Mouse (Mus musculus) hindbrain, embryonic 15.5 days (tissue): ENCODE measurements at regions not wholly inside any gene's neighbourhood (a gene's known extent, or its start where the extent isn't known, plus 50 kb on each side); places are given as distances from the start of the nearest gene placed in this dataset.

Source experiments
- ATAC-seq: fragments of 200-750 bp; cut with Nextera tagmentation; 2 replicates; pipeline ENCODE4 v1.8.0; 2017; ENCODE audit warnings: low read depth, moderate number of reproducible peaks, moderate TSS enrichment; ENCODE audit not compliant: low FRiP score
- H3K27ac ChIP-seq: fragments of 300-500 bp; sonication (generic); replicated peaks from 2 replicates; pipeline ENCODE4 v1.5.1; 2015; ENCODE audit warnings: mild to moderate bottlenecking, inconsistent platforms
- H3K27me3 ChIP-seq: fragments of 300-500 bp; sonication (generic); 2 replicates; pipeline ENCODE4 v1.6.1; 2015; ENCODE audit warnings: control low read depth, inconsistent platforms
- H3K36me3 ChIP-seq: fragments of 300-500 bp; sonication (generic); 2 replicates; pipeline ENCODE4 v1.6.1; 2015; ENCODE audit warnings: control low read depth, inconsistent platforms
- H3K4me1 ChIP-seq: fragments of 300-500 bp; sonication (generic); replicated peaks from 2 replicates; pipeline ENCODE4 v1.6.1; 2015; ENCODE audit warnings: control low read depth, inconsistent platforms
- H3K4me2 ChIP-seq: fragments of 300-500 bp; sonication (generic); 2 replicates; pipeline ENCODE4 v1.6.1; 2015; ENCODE audit warnings: moderate library complexity, mild to moderate bottlenecking, inconsistent platforms
- H3K4me3 ChIP-seq: fragments of 300-500 bp; sonication (generic); 2 replicates; pipeline ENCODE4 v1.5.1; 2015; ENCODE audit warnings: mild to moderate bottlenecking, inconsistent platforms
- H3K9ac ChIP-seq: fragments of 300-500 bp; sonication (generic); 2 replicates; pipeline ENCODE4 v1.6.1; 2015; ENCODE audit warnings: inconsistent platforms
- H3K9me3 ChIP-seq: fragments of 300-500 bp; sonication (generic); 2 replicates; pipeline ENCODE4 v1.6.1; 2016; ENCODE audit warnings: control low read depth, inconsistent platforms
- WGBS: fragments of 180-500 bp; shearing (Covaris S2); methylation state at CpG from one replicate; pipeline ENCODE4 v1.1.7; 2015; 5-methylcytosine and 5-hydroxymethylcytosine counted together

DNA sequence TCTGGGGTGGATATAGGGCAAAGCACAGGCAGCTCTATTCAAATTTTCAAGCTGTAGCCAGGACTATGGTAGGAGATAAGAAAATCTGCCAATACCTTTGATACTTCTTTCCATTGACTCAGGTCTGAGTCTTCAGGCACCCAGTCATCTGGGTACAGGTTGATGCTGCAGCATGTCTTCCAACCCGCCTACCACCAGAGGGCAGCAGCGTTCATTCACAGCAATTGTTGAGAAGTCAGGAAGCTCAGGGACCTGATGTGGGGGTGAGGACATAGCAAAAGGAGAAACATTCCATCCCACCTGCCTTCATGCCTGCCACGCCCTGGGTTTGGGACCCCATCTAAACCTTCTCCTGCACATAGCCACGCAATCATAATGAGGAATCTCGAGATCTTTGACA lies 118.2 kb upstream of the Gm21876 start:
- Histone ChIP-seq H3K4me1 (no peaks in the 10 kb centered on the region), H3K9me3 (no peaks in the 10 kb centered on the region), H3K4me3 (no peak overlapping the region), H3K4me2 (no peak overlapping the region), H3K27ac (no peak overlapping the region), H3K36me3 (no peaks in the 10 kb centered on the region), H3K27me3 (no peaks in the 10 kb centered on the region), H3K9ac (no peak overlapping the region)
- 18% methylated on average over 5 of the region's 5 CpGs for WGBS
- ATAC-seq = no peak

GRCm38 (mm10) chrX:21295460-21295859 lies 120.0 kb upstream of the Gm21876 start:
- H3K9me3 ChIP-seq = no peaks in the 10 kb centered on the region
- no peak for ATAC-seq
- H3K4me3 ChIP-seq = no peak overlapping the region
- no peak overlapping the region for H3K9ac ChIP-seq
- WGBS = 26% methylated on average over 1 of the region's 1 CpGs
- H3K4me2 ChIP-seq = no peak overlapping the region
- H3K27ac ChIP-seq = no peak overlapping the region
- H3K27me3 ChIP-seq = no peaks in the 10 kb centered on the region
- no peaks in the 10 kb centered on the region for H3K36me3 ChIP-seq
- no peaks in the 10 kb centered on the region for H3K4me1 ChIP-seq

- no peaks in the 10 kb centered on the region for H3K27me3 ChIP-seq
- H3K36me3 ChIP-seq = no peaks in the 10 kb centered on the region
- no peak overlapping the region for H3K27ac ChIP-seq
- no peaks in the 10 kb centered on the region for H3K9me3 ChIP-seq
- H3K4me3 ChIP-seq = no peak overlapping the region
- no peaks in the 10 kb centered on the region for H3K4me1 ChIP-seq
- H3K4me2 ChIP-seq = no peak overlapping the region
- 84% methylated on average over 6 of the region's 6 CpGs for WGBS
- ATAC-seq = no peak
- H3K9ac ChIP-seq = no peak overlapping the region
Measured at GRCm38 (mm10) chrX:21297349-21297748, 121.9 kb upstream of the Gm21876 start.

GRCm38 (mm10) chrX:21334499-21335032 lies 149.8 kb upstream of the Agtr2 start:
- WGBS = 30% methylated on average over 13 of the region's 13 CpGs
- no peak overlapping the region for H3K27ac ChIP-seq
- no peaks in the 10 kb centered on the region for H3K36me3 ChIP-seq
- peak overlapping the region; percentile 39 for H3K4me3 ChIP-seq
- no peaks in the 10 kb centered on the region for H3K4me1 ChIP-seq
- H3K9ac ChIP-seq = no peak overlapping the region
- peak overlapping the region; percentile 52 for H3K4me2 ChIP-seq
- H3K9me3 ChIP-seq = no peaks in the 10 kb centered on the region
- H3K27me3 ChIP-seq = no peaks in the 10 kb centered on the region
- no peak for ATAC-seq

DNA sequence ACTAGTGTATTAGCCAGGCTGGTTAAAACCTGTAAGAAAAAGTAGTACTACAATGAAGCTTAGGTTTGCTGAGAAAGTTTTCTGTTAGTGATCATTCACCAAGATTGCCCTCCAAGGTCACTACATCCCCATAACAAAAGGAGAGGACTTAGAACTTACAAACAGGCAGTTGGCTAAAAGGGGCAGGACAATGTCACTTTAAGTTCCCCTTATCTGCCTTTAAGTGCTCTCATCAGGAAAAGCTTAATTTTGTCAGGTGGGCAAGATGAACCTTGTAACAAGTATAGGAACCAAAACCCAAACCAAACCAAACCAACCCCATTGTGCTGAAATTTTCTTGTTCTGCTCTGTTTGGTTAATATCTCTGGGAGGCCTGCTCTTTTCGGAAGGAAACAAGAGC lies 139.9 kb upstream of the Agtr2 start:
- H3K36me3 ChIP-seq = no peaks in the 10 kb centered on the region
- no peaks in the 10 kb centered on the region for H3K27me3 ChIP-seq
- H3K9ac ChIP-seq = no peak overlapping the region
- H3K4me3 ChIP-seq = no peak overlapping the region
- 70% methylated on average over 1 of the region's 1 CpGs for WGBS
- no peak overlapping the region for H3K4me2 ChIP-seq
- ATAC-seq = no peak
- no peaks in the 10 kb centered on the region for H3K4me1 ChIP-seq
- H3K9me3 ChIP-seq = no peaks in the 10 kb centered on the region
- H3K27ac ChIP-seq = no peak overlapping the region

DNA sequence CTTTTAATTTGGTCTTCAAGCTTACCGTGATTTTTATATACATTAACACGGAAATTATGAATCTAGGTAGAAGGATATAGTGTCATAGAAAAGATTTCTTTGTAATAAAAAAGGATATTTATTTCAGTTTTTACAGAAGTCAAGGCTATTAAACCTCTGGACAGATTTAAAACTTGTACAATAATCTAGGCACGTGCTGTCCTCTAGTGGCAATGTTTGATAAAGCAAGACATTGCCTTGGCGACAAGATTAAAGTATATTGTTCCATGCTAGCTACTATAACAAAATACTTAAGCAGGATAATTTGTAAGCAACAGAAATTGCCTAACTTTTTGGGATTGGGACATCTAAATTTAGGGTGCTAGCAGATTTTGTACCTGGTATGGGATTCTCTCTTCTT lies 133.8 kb upstream of the Agtr2 start:
- 35% methylated on average over 4 of the region's 4 CpGs for WGBS
- Histone ChIP-seq H3K4me3 (no peak overlapping the region), H3K9ac (no peak overlapping the region), H3K27ac (no peak overlapping the region), H3K4me1 (no peaks in the 10 kb centered on the region), H3K27me3 (no peaks in the 10 kb centered on the region), H3K4me2 (no peak overlapping the region), H3K9me3 (no peaks in the 10 kb centered on the region), H3K36me3 (no peaks in the 10 kb centered on the region)
- ATAC-seq = no peak

- Histone ChIP-seq H3K4me2 (no peak overlapping the region), H3K9me3 (no peaks in the 10 kb centered on the region), H3K27ac (no peak overlapping the region), H3K9ac (no peak overlapping the region), H3K36me3 (no peaks in the 10 kb centered on the region), H3K4me3 (no peak overlapping the region), H3K27me3 (no peaks in the 10 kb centered on the region), H3K4me1 (no peaks in the 10 kb centered on the region)
- 47% methylated on average over 3 of the region's 3 CpGs for WGBS
- ATAC-seq = no peak
Measured at GRCm38 (mm10) chrX:21352350-21352749, 132.0 kb upstream of the Agtr2 start.

DNA sequence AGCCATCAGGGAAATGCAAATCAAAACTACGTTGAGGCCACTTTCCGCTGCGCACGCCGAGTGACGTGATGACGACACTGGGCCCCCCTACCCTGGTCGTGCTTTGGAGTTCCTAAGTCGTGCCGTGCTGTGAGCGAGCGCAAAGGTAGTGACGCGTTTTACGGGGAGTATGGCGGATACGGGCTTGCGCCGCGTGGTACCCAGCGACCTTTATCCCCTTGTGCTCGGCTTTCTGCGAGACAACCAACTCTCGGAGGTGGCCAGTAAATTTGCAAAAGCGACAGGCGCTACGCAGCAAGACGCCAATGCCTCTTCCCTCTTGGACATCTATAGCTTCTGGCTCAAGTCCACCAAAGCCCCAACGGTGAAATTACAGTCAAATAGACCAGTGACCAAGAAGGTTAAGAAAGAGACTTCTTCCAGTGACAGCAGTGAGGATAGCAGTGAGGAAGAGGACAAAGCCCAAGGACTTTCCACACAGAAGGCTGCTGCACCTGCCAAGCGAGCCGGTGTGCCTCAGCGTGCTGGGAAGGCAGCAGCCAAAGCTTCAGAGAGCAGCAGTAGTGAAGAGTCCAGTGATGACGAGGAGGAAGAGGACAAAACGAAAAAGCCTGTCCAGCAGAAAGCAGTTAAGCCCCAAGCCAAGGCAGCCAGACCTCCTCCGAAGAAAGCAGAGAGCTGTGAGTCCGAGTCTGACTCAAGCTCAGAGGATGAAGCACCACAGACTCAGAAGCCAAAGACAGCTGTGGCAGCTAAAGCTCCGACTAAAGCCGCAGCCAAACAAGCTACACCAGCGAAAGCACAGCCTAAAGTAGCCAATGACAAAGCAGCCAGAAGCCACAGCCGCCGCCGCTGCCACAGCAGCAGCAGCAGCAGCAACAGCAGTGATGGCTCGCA lies 123.3 kb upstream of the Agtr2 start:
- Histone ChIP-seq H3K4me1 (peaks cover 4% of the 10 kb centered on the region; the same call in 1 of the 2 replicates), H3K9ac (peak overlapping the region; percentile 56), H3K4me3 (peak overlapping the region; percentile 39), H3K9me3 (no peaks in the 10 kb centered on the region), H3K4me2 (peak overlapping the region; percentile 58), H3K27me3 (no peaks in the 10 kb centered on the region), H3K36me3 (no peaks in the 10 kb centered on the region), H3K27ac (peak overlapping the region; percentile 88)
- ATAC-seq = peak; percentile 94
- WGBS = 20% methylated on average over 43 of the region's 43 CpGs

GRCm38 (mm10) chrX:21385221-21385620 lies 99.1 kb upstream of the Agtr2 start:
- WGBS = 14% methylated on average over 2 of the region's 2 CpGs
- H3K4me3 ChIP-seq = no peak overlapping the region
- no peak for ATAC-seq
- H3K4me2 ChIP-seq = no peak overlapping the region
- H3K36me3 ChIP-seq = no peaks in the 10 kb centered on the region
- H3K9me3 ChIP-seq = no peaks in the 10 kb centered on the region
- H3K27me3 ChIP-seq = no peaks in the 10 kb centered on the region
- H3K27ac ChIP-seq = no peak overlapping the region
- no peak overlapping the region for H3K9ac ChIP-seq
- no peaks in the 10 kb centered on the region for H3K4me1 ChIP-seq

DNA sequence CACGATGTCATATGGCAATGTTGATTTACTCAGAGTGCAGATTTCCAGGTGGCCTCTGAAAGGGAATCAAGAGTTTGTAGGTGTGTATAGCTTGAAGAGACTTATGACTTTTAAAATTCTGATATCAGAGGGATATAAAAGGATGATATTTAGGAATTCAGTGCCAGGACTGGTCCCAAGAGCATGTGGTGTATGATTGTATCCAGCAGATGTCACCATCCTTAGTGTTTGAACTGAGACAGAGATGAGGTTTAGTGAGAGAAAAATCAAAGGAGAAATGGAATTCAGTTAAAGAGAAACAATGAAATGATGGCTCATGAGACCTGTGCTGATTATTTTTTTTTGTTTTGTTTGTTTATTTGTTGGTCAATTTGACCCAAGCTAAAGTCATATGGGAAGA lies 94.4 kb upstream of the Agtr2 start:
- H3K4me3 ChIP-seq = no peak overlapping the region
- no peaks in the 10 kb centered on the region for H3K4me1 ChIP-seq
- no peak overlapping the region for H3K4me2 ChIP-seq
- H3K9me3 ChIP-seq = no peaks in the 10 kb centered on the region
- no peak overlapping the region for H3K9ac ChIP-seq
- 85% methylated on average over 1 of the region's 1 CpGs for WGBS
- no peaks in the 10 kb centered on the region for H3K27me3 ChIP-seq
- no peak for ATAC-seq
- no peaks in the 10 kb centered on the region for H3K36me3 ChIP-seq
- no peak overlapping the region for H3K27ac ChIP-seq

- no peak for ATAC-seq
- Histone ChIP-seq H3K4me2 (no peak overlapping the region), H3K9ac (no peak overlapping the region), H3K36me3 (no peaks in the 10 kb centered on the region), H3K27ac (no peak overlapping the region), H3K4me3 (no peak overlapping the region), H3K27me3 (no peaks in the 10 kb centered on the region), H3K4me1 (no peaks in the 10 kb centered on the region), H3K9me3 (no peaks in the 10 kb centered on the region)
- WGBS = 83% methylated on average over 10 of the region's 10 CpGs
Measured at GRCm38 (mm10) chrX:21393212-21393611, 91.1 kb upstream of the Agtr2 start.

GRCm38 (mm10) chrX:21424797-21425196 lies 59.5 kb upstream of the Agtr2 start:
- no peaks in the 10 kb centered on the region for H3K36me3 ChIP-seq
- H3K4me1 ChIP-seq = no peaks in the 10 kb centered on the region
- H3K4me3 ChIP-seq = no peak overlapping the region
- ATAC-seq = no peak
- H3K27me3 ChIP-seq = no peaks in the 10 kb centered on the region
- WGBS = 58% methylated on average over 4 of the region's 4 CpGs
- H3K9me3 ChIP-seq = no peaks in the 10 kb centered on the region
- no peak overlapping the region for H3K9ac ChIP-seq
- no peak overlapping the region for H3K4me2 ChIP-seq
- H3K27ac ChIP-seq = no peak overlapping the region
